Mouse (Mus musculus): ENCODE data around the gene Olfr750.
A peak's percentile ranks its signal among the peaks of the same experiment; 100 is the strongest.

Olfr750 gene

DNA sequence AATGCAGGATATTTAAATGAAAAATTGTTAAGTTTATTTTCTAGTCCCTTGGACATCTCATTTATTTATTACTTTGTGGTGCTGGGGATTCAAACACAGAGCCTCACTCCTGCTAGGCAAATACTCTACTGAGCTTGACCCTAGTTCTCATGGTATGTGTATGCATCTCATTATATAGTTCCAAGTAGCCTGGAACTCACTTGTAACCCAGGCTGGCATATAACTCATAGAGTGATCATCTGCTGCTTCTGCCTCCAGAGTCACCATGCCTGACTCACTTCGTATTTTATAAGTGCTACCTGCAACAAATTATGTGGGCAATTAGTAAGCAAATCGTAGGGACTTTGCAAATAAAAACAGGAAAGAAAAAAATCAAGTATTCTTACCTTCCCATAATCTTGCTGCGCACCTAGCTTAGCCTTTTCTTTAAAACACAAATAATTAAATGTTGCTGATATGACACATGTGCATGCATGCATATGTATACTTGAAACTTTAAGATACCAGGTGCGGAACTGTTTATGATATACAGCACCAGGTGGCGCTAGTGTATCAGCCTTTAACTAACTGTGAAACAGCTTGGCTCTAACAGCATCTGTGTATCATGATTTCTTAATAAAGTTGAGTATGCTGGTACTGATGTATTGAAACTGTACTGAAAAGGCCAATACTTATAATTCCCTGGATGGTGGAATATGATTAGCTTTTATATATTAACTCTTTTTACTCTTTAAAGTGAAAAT is 47.7 kb downstream of the Olfr750 start:
- DNase-seq: peak; percentile 75 to 77

DNA sequence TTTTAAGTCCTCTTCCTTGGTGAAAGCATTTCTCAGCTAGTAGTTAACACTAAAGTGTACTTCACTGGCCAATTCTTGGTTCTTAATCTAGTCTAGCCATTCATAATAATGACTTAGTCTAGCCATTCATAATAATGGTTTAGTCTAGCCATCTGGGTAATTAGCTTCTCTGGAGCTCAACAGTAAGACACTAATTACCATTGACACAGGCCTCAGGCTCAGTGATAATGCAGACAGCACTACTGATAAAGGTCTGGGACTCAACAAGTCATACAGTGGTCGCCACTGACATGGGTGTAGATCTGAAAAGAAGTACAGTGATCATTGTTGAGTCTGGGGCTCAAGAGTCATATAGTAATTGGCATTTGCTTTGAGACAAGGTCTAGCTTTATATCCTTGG is 49.4 kb downstream of the Olfr750 start:
- DNase-seq: no peak

DNA sequence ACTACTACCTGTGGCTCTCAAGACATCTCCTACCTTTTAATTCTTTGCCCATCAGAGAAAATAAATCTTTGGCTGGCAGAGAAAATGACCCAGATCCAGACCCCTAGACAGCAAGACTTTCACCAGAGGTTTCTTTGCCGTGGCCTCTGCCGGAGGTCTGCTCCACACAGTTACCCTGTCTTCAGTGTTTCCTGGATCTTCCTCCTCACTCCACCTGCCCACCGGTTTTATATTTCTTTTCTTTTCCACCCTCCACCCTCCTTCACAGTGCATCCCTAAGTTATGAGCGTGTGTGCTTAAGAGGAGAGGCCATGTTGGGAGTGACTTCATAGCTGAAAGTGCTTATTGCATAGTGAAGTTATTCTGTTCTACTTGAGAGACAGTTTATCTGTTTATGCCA is 50.8 kb downstream of the Olfr750 start:
- no peak for DNase-seq

DNA sequence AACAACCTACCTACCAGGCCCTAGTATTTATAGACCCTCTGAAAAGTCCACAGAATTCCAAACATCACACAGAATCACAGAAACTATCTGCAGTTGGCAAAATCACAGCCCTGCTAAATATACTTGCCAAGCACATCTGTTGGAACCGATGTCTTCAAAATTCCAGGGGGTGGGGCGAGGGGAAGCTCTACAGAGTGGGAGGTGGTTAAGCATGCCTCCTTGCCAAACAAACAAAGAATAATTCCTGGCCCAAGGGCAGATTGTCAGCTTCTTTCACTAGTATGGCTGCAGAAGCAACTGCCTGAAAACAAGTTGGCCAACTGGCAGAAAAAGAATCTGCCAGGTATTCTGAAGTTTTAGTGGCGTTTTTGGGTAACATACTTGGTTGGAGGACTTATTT is 57.0 kb downstream of the Olfr750 start:
- DNase-seq: no peak
